Mouse (Mus musculus) left cerebral cortex, adult 9 months (tissue): Measurements from ENCODE around the gene B3galt4.
"Not testable (repeated sequence)": the region's sequence is repeated elsewhere in the genome, so short reads cannot be mapped to it uniquely, and the experiment has no call there.

Experiments used
- DNase-seq, 2 experiments: peaks; one replicate each; pipeline ENCODE4 v3.0.0; 2022; ENCODE audit warnings: low spot score in 2 of 2

B3galt4 gene

DNA sequence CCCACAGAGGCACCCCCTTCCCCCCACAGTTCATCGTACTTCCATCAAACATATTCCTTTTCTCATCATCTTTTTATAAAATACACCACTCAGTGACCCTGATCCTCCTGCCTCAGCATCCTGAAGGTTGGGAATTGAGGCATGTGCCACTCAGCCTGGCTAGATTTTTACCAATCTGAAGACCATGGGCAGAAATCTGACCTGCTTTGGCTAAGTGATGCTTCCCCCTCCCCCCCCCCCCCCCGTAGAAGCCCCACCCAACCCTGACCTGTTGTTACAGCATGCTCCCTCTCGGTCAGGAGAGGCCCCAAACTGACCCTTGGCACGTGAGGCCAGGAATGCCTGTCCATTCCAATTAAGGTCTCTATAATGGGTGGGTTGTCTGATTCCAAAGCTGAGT, 46.5 kb downstream of the B3galt4 start, which contains the start of gene Platr17:
Gene Platr17 (plus strand): TSS at position 301 of the 400 bp plus-strand sequence.
- not testable (repeated sequence) for DNase-seq

GRCm38 (mm10) chr17:33903911-33904651, 47.2 kb downstream of the B3galt4 start:
- DNase-seq, result not testable (repeated sequence)

GRCm38 (mm10) chr17:33902491-33902890, 48.8 kb downstream of the B3galt4 start:
- no peak for DNase-seq

- no peak for DNase-seq
These were observed 49.2 kb downstream of the B3galt4 start for GRCm38 (mm10) chr17:33902079-33902478.

GRCm38 (mm10) chr17:33901653-33902052, 49.6 kb downstream of the B3galt4 start:
- no peak for DNase-seq

GRCm38 (mm10) chr17:33900989-33901314, 50.3 kb downstream of the B3galt4 start:
- DNase-seq, result no peak

DNA sequence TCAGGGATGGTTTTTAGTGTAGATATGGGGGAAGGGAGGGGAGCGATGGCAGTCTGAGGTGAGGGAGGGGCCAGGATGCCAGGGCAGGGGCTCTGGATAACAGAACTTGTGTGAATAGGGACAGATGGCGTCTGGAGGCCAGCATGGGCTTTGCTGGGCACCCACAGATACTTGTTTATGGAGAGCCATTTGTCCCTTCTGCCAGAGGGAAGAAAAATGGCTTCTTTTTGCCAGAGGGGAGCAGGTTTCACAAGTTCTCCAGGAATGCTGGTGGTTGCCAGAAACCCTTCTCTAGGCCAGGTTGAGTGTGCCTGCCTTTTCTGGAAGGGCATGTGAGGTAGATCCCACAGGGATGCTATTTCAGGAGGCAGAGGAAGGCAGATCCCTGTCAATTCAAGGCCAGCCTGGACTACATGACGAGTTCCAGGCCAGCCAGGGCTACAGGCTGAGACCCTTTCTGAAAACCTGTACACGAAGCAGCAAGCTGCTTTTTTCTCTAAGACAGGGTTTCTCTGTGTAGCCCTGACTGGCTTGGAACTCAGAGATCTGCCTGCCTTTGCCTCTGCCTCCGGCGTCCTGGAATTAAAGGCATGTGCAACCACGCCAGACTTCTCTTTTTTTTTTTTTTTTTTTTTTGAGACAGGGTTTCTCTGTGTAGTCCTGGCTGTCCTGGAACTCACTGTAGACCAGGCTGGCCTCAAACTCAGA, 50.9 kb downstream of the B3galt4 start:
- DNase-seq, result no peak
